Mouse (Mus musculus) frontal cortex, adult 2 months (tissue): ENCODE results near the gene Aldh9a1. TPM values are rescaled to one million over a fixed set of nuclear protein-coding genes. Genes with fewer than 3 reads are reported as not detected.

Source experiments
- polyA plus RNA-seq: library from polyadenylated mRNA; depleted of rRNA; stranded (reverse); fragments of >200 nt; gene quantifications from 2 replicates; pipeline ENCODE4 v1.2.3, GENCODE M21; 2012; rRNA removed

Aldh9a1 gene
- polyA plus RNA-seq, 1 experiment, result 42.1 TPM

Other genes with a start within 250 kb of the Aldh9a1 start
- 17.5 and 18.4 TPM in 2 replicates for gene Uck2, start 64.7 kb upstream of the Aldh9a1 start, polyA plus RNA-seq
- 64.0 and 68.9 TPM in 2 replicates for gene Tmco1, start 41.6 kb upstream of the Aldh9a1 start, polyA plus RNA-seq
- gene Mgst3, start 43.9 kb downstream of the Aldh9a1 start, polyA plus RNA-seq, result 261 and 283 TPM in 2 replicates
- not detected in 2 replicates for gene Lrrc52, start 116.8 kb downstream of the Aldh9a1 start, polyA plus RNA-seq
- gene Rxrg, start 248.4 kb downstream of the Aldh9a1 start, polyA plus RNA-seq, result 11.7 and 12.6 TPM in 2 replicates